Comparison of ENCODE assay signal across 1 mouse cellular context in the genomic region with DNA sequence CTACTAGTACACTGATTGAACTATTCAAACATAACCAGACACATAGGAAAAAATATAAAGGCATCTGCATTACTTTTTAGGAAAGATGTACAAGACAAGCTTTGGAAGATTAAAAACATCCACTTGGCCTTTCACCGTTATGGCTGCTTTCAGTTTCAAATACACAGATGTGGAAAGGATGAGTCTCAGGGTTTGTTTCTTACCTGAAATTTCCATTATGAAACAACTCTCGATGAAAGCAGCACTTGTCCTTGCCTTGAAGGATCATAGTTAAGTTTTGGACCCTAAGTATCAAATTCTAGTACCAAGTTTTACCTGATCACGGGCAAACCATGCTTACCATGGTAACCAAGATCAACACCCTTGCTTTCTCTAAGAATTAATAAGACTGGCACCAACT.
TF ChIP-seq lines count a peak whose summit lies in the region.

No protein-coding gene starts in this region.

TF ChIP-seq in CH12.LX, 34 proteins besides CTCF, POLR2A, EP300 and RAD21 (continued from another document):
- TF ChIP-seq MAFK (IDR thresholded peaks at IDR 0.05; ENCODE audit: insufficient replicate concordance, low read length): peak; percentile 55; the same call in 1 of the 2 replicates
- TF ChIP-seq ETS1 (conservative IDR thresholded peaks at IDR 0.05; ENCODE audit: low read depth, low read length): peak; percentile 88
- TF ChIP-seq MEF2A (IDR thresholded peaks at IDR 0.05; ENCODE audit: borderline replicate concordance, low read depth, low read length): peak; percentile 69
